Mouse (Mus musculus) adrenal gland (tissue): ENCODE measurements around the gene Bscl2.
"Not testable (repeated sequence)": the region's sequence is repeated elsewhere in the genome, so short reads cannot be mapped to it uniquely, and the experiment has no call there.

Experiments
- intact Hi-C: fragments of 180-260 bp; cut with DNase I; formaldehyde crosslinking; loops from one replicate; pipeline ENCODE4 v1.15.1; 2025

The Bscl2 gene

GRCm38 (mm10) chr19:8822696-8823095 is 14.6 kb upstream of the Bscl2 start:
- intact Hi-C loops = no loop called here

- intact Hi-C loops = loop anchor here (5.0 kb wide), 1 partner anchor 123 kb away; the partner anchor contains the start of gene Tut1
Observed at GRCm38 (mm10) chr19:8829660-8830059, 7.6 kb upstream of the Bscl2 start, which contains the start of gene AC129217.1. Gene AC129217.1 (plus strand): TSS chr19:8829773.

- intact Hi-C loops = loop anchor here (5.0 kb wide), 1 partner anchor 122 kb away; the partner anchor contains the start of gene Tut1
Observed at GRCm38 (mm10) chr19:8830664-8831063, 6.6 kb upstream of the Bscl2 start.

- intact Hi-C loops = loop anchor here (5.0 kb wide), 1 partner anchor 121 kb away; the partner anchor contains the start of gene Tut1
Observed at GRCm38 (mm10) chr19:8831262-8831661, 6.0 kb upstream of the Bscl2 start.

GRCm38 (mm10) chr19:8832971-8833370 is 4.3 kb upstream of the Bscl2 start:
- intact Hi-C loops = loop anchor here (5.0 kb wide), 1 partner anchor 119 kb away; the partner anchor contains the start of gene Tut1

GRCm38 (mm10) chr19:8836327-8836726 is 940 bp upstream of the Bscl2 start:
- intact Hi-C loops = not testable (repeated sequence)

GRCm38 (mm10) chr19:8838041-8838730 is 919 bp downstream of the Bscl2 start:
- intact Hi-C loops = no loop called here

GRCm38 (mm10) chr19:8839103-8839907 is 2.0 kb downstream of the Bscl2 start, which contains the start of gene Gng3:
Gene Gng3 (minus strand): TSS chr19:8839194.
- intact Hi-C loops = no loop called here

- intact Hi-C loops = no loop called here
Observed at GRCm38 (mm10) chr19:8839908-8840791, 2.9 kb downstream of the Bscl2 start.

- intact Hi-C loops = no loop called here
Observed at GRCm38 (mm10) chr19:8841012-8841411, 3.7 kb downstream of the Bscl2 start.

GRCm38 (mm10) chr19:8842961-8843360 is 5.7 kb downstream of the Bscl2 start:
- intact Hi-C loops = no loop called here

GRCm38 (mm10) chr19:8844371-8845129 is 7.3 kb downstream of the Bscl2 start:
- intact Hi-C loops = no loop called here

GRCm38 (mm10) chr19:8848356-8848755 is 11.1 kb downstream of the Bscl2 start:
- intact Hi-C loops = no loop called here

- intact Hi-C loops = no loop called here
Observed at GRCm38 (mm10) chr19:8850402-8850901, 13.2 kb downstream of the Bscl2 start, which contains the start of gene Lrrn4cl. Gene Lrrn4cl (plus strand): TSS chr19:8850768.

- intact Hi-C loops = no loop called here
Observed at GRCm38 (mm10) chr19:8851639-8852038, 14.4 kb downstream of the Bscl2 start.

- intact Hi-C loops = no loop called here
Observed at GRCm38 (mm10) chr19:8852236-8852928, 15.1 kb downstream of the Bscl2 start.

GRCm38 (mm10) chr19:8853117-8853516 is 15.8 kb downstream of the Bscl2 start:
- intact Hi-C loops = no loop called here

- intact Hi-C loops = loop anchor here (5.0 kb wide), 2 partner anchors 225 to 250 kb away; no protein-coding TSS in a partner anchor
Observed at GRCm38 (mm10) chr19:8857689-8858088, 20.4 kb downstream of the Bscl2 start.

- intact Hi-C loops = loop anchor here (5.0 kb wide), 2 partner anchors 223 to 248 kb away; no protein-coding TSS in a partner anchor
Observed at GRCm38 (mm10) chr19:8859018-8859417, 21.8 kb downstream of the Bscl2 start.
